16 mouse cellular contexts compared by ENCODE assay signal in genomic region chr12:70800086-70800485, GRCm38 (mm10).
"Had no signal": no experiment of that assay in that cellular context is flagged by ENCODE, and none has a peak within 500 bp of the region (broad histone marks: within the 10 kb centered on the region; RNA-seq: fewer than 3 reads in every experiment).

No protein-coding gene starts in this region.

- H3K27me3 ChIP-seq: limb, embryonic 12.5 days; liver, embryonic 13.5 days; midbrain, embryonic 15.5 days; neural tube, embryonic 13.5 days; stomach, embryonic 15.5 days had no signal

- H3K4me2 ChIP-seq: liver, embryonic 13.5 days; midbrain, embryonic 11.5 days; midbrain, embryonic 15.5 days; neural tube, embryonic 13.5 days had no signal

- H3K9ac ChIP-seq: liver, embryonic 13.5 days; liver, postnatal 0 days; midbrain, embryonic 15.5 days; neural tube, embryonic 13.5 days; stomach, embryonic 15.5 days had no signal

- DNase-seq: kidney, adult 8-10 months; layer of hippocampus, adult 9-11 months; layer of hippocampus, postnatal 36 days; liver; liver, embryonic 13.5 days; liver, postnatal 0 days; right cerebral cortex, postnatal 14 days; thymus, adult 2 months; thymus, postnatal 25 days had no signal

- H3K36me3 ChIP-seq: limb, embryonic 12.5 days; liver, embryonic 13.5 days; midbrain, embryonic 15.5 days; neural tube, embryonic 13.5 days; stomach, embryonic 15.5 days had no signal

- H3K4me3 ChIP-seq: limb, embryonic 12.5 days; liver, embryonic 13.5 days; megakaryocyte, embryonic 14.5 days; midbrain, embryonic 15.5 days; neural tube, embryonic 13.5 days; stomach, embryonic 15.5 days had no signal

- ATAC-seq: liver, postnatal 0 days; midbrain, embryonic 15.5 days had no signal

- H3K27ac ChIP-seq: liver, embryonic 13.5 days; macrophage; midbrain, embryonic 15.5 days; neural tube, embryonic 13.5 days had no signal

- H3K4me1 ChIP-seq: midbrain, embryonic 15.5 days had no signal

- H3K9me3 ChIP-seq: limb, embryonic 12.5 days; liver, embryonic 13.5 days; midbrain, embryonic 15.5 days; neural tube, embryonic 13.5 days; stomach, embryonic 15.5 days had no signal
